In genomic region chr3:135327601-135328000, GRCm38 (mm10) we compare ENCODE assay signal across 12 mouse cellular contexts. TPM values are rescaled to one million over a fixed set of nuclear protein-coding genes. Genes with fewer than 3 reads are reported as not detected.
DNase-seq lines count a peak whose midpoint lies in the region; TF ChIP-seq lines count a peak whose summit lies in the region.
"Had no signal": no experiment of that assay in that cellular context is flagged by ENCODE, and none has a peak within 500 bp of the region (broad histone marks: within the 10 kb centered on the region; RNA-seq: fewer than 3 reads in every experiment).

No protein-coding gene starts in this region.

- no peak for TF ChIP-seq EP300 in ES-Bruce4 (IDR thresholded peaks at IDR 0.05; ENCODE audit: insufficient read depth, low read depth, low read length)

- no peaks in the 10 kb centered on the region for H3K9me3 ChIP-seq in ES-Bruce4 (replicated peaks; ENCODE audit: control insufficient read depth, insufficient read depth, low read length, poor library complexity, severe bottlenecking)
- H3K9me3 ChIP-seq: forebrain, embryonic 12.5 days had no signal

- 62% methylated on average over 2 of the region's 2 CpGs for WGBS in bone marrow, adult 2 months

- no peak overlapping the region for H3K4me3 ChIP-seq in left cerebral cortex, adult 2 months
- no peak overlapping the region for H3K4me3 ChIP-seq in ES-Bruce4 (ENCODE audit: low read depth, low read length)
- H3K4me3 ChIP-seq in bone marrow, adult 2 months (replicated peaks; ENCODE audit: control insufficient read depth, low read depth, low read length), result no peak overlapping the region
- H3K4me3 ChIP-seq: forebrain, embryonic 12.5 days had no signal

- no peak overlapping the region for H3K27ac ChIP-seq in left cerebral cortex, adult 2 months
- H3K27ac ChIP-seq in ES-Bruce4 (ENCODE audit: insufficient read depth, low read length), result no peak overlapping the region
- H3K27ac ChIP-seq in bone marrow, adult 2 months (ENCODE audit: control insufficient read depth, insufficient read depth, low read depth, low read length, poor library complexity), result no peak overlapping the region
- H3K27ac ChIP-seq: forebrain, embryonic 12.5 days; macrophage had no signal

- H3K9ac ChIP-seq in ES-Bruce4 (ENCODE audit: low read depth, poor library complexity, severe bottlenecking), result no peak overlapping the region
- H3K9ac ChIP-seq: forebrain, embryonic 12.5 days had no signal

- DNase-seq in left cerebral cortex, adult 2 months (ENCODE audit: extremely low spot score in 1 of 2, low spot score in 2 of 2), result no peak
- no peak for DNase-seq in left cerebral cortex, postnatal 4 days
- peak; percentile 41 for DNase-seq in splenic B cell, adult 2 months (ENCODE audit: low read depth, low spot score)
- DNase-seq in adrenal gland, postnatal 25 days, result no peak
- DNase-seq in urinary bladder, postnatal 25 days (ENCODE audit: low spot score), result no peak
- DNase-seq: cerebellum, postnatal 14 days; kidney, adult 11 months had no signal

- H3K4me1 ChIP-seq in ES-Bruce4 (ENCODE audit: control insufficient read depth, insufficient read depth, low read length), result peaks cover 2% of the 10 kb centered on the region
- no peaks in the 10 kb centered on the region; the same call in 1 of the 2 replicates for H3K4me1 ChIP-seq in bone marrow, adult 2 months (ENCODE audit: control insufficient read depth, insufficient read depth, low read length)
- H3K4me1 ChIP-seq: forebrain, embryonic 12.5 days had no signal

- TF ChIP-seq CTCF in left cerebral cortex, adult 2 months (IDR thresholded peaks at IDR 0.05), result peak; percentile 7; the same call in 1 of the 2 replicates
- peak; percentile 72 for TF ChIP-seq CTCF in ES-Bruce4 (IDR thresholded peaks at IDR 0.05; ENCODE audit: low read depth, low read length)
- peak; percentile 44; the same call in 1 of the 2 replicates for TF ChIP-seq CTCF in bone marrow, adult 2 months (IDR thresholded peaks at IDR 0.05; ENCODE audit: control insufficient read depth, insufficient read depth, low read length)

- intact Hi-C loops in left cerebral cortex, adult 2 months (cut with DNase I), result no loop called here
- intact Hi-C loops in left cerebral cortex, postnatal 4 days (cut with DNase I), result no loop called here

- no peaks in the 10 kb centered on the region for H3K36me3 ChIP-seq in ES-Bruce4 (ENCODE audit: control insufficient read depth, insufficient read depth, low read length, poor library complexity, severe bottlenecking)
- H3K36me3 ChIP-seq in splenic B cell, adult 2 months (ENCODE audit: control insufficient read depth, insufficient read depth, low read length, poor library complexity, severe bottlenecking), result no peaks in the 10 kb centered on the region
- H3K36me3 ChIP-seq: forebrain, embryonic 12.5 days had no signal

- no peaks in the 10 kb centered on the region for H3K27me3 ChIP-seq in ES-Bruce4 (ENCODE audit: control insufficient read depth, insufficient read depth, low read length, poor library complexity, severe bottlenecking)
- H3K27me3 ChIP-seq in splenic B cell, adult 2 months (ENCODE audit: control insufficient read depth, insufficient read depth, low read length, poor library complexity, severe bottlenecking), result no peaks in the 10 kb centered on the region
- H3K27me3 ChIP-seq: forebrain, embryonic 12.5 days had no signal

- no peak for TF ChIP-seq POLR2A in ES-Bruce4 (IDR thresholded peaks at IDR 0.05; ENCODE audit: insufficient read depth, low read length)
- no peak for TF ChIP-seq POLR2A in bone marrow, adult 2 months (IDR thresholded peaks at IDR 0.05; ENCODE audit: borderline replicate concordance, control insufficient read depth, low read depth, low read length)

RNA-seq across cellular contexts. Expression of gene Slc9b2, which starts 20.1 kb away (rescaled TPM):
- 1 to 10 TPM; 3.8 to 4.0 TPM for total RNA-seq in left cerebral cortex, adult 2 months (2021)
- total RNA-seq in left cerebral cortex, postnatal 4 days (2021), result 1 to 10 TPM; 6.9 to 7.0 TPM
- 5.1 and 6.3 TPM in 2 replicates for polyA plus RNA-seq in ES-Bruce4 (2011; ENCODE audit: insufficient read depth, insufficient read length, low read depth, missing spikeins)
- 1.4 TPM in 1 of 2 replicates, not detected in the other for polyA plus RNA-seq in bone marrow, adult 2 months (2011; ENCODE audit: insufficient read depth, insufficient read length, low replicate concordance, missing spikeins)
- 0.79 and 1.0 TPM in 2 replicates for total RNA-seq in adrenal gland, postnatal 25 days (2021)

RNA-seq across cellular contexts. Expression of gene Slc9b1, which starts 20.2 kb away (rescaled TPM):
- under 1 TPM in 1 of 2 experiments, not detected in 1; 0.52 TPM for total RNA-seq in left cerebral cortex, adult 2 months (2021)
- total RNA-seq in left cerebral cortex, postnatal 4 days (2021), result 1 to 10 TPM in 1 of 2 experiments, under 1 TPM in 1; 0.40 to 1.5 TPM
- 18.4 and 20.9 TPM in 2 replicates for polyA plus RNA-seq in ES-Bruce4 (2011; ENCODE audit: insufficient read depth, insufficient read length, low read depth, missing spikeins)
- polyA plus RNA-seq in bone marrow, adult 2 months (2011; ENCODE audit: insufficient read depth, insufficient read length, low replicate concordance, missing spikeins), result not detected in 2 replicates
- total RNA-seq in adrenal gland, postnatal 25 days (2021), result 1.2 TPM in 1 of 2 replicates, not detected in the other

RNA-seq across cellular contexts. Expression of gene Bdh2, which starts 46.6 kb away (rescaled TPM):
- 1 to 10 TPM; 3.2 to 4.0 TPM for total RNA-seq in left cerebral cortex, adult 2 months (2021)
- 1 to 10 TPM; 1.6 to 2.2 TPM for total RNA-seq in left cerebral cortex, postnatal 4 days (2021)
- 3.2 and 3.8 TPM in 2 replicates for polyA plus RNA-seq in ES-Bruce4 (2011; ENCODE audit: insufficient read depth, insufficient read length, low read depth, missing spikeins)
- 2.2 TPM in 1 of 2 replicates, not detected in the other for polyA plus RNA-seq in bone marrow, adult 2 months (2011; ENCODE audit: insufficient read depth, insufficient read length, low replicate concordance, missing spikeins)
- 1.3 and 2.0 TPM in 2 replicates for total RNA-seq in adrenal gland, postnatal 25 days (2021)
- polyA plus RNA-seq: activated CD4-positive, CD25-positive, alpha-beta regulatory T cell, adult 4 months; macrophage had no signal

Comparison
In these comparisons a context has a peak if more than half of its experiments do, and no peak if none do; other contexts are left out.
1. CTCF ChIP-seq: peak in every context shown above with its lines; median percentile 72 in ES-Bruce4; 44 in bone marrow, adult 2 months; 7 in left cerebral cortex, adult 2 months.